Mouse (Mus musculus) G1E (cell line): ENCODE results near the gene Vsx2.

ENCODE experiments used
- CTCF ChIP-seq: IDR thresholded peaks from 2 replicates; pipeline ENCODE4 v1.5.1; 2012; ENCODE audit warnings: low read depth, low read length, inconsistent platforms, mixed read lengths
- POLR2AphosphoS5 ChIP-seq: IDR thresholded peaks from 2 replicates; pipeline ENCODE4 v1.6.1; 2012; ENCODE audit warnings: low read depth, low read length, inconsistent platforms; ENCODE audit not compliant: insufficient replicate concordance

DNA sequence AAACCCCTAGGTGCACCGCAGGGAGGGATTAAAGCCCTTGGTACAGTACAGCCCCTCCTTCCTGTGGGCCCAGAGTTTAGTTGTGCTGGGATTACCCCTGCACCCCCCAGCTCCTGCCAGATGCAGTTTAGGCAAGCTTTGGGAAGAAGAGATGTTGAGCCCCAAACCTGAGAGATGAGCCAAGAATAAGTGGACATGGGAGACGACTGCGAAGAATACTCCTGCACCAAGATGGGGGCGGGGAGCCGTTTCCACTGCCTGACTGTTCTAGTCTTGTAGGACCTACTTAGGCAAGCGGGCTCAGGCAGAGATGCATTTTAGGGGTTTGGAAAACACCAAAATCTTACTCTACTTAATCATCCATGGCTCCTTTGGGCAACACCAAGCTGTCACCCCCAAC, 70.7 kb downstream of the Vsx2 start:
- TF ChIP-seq CTCF (no peak), POLR2AphosphoS5 (no peak)
